Mouse (Mus musculus): ENCODE data around the gene Cmtr2. TPM values are rescaled to one million over a fixed set of nuclear protein-coding genes. Genes with fewer than 3 reads are reported as not detected.

Gene Cmtr2
- 1 to 10 TPM; 4.0 to 5.1 TPM for total RNA-seq (2021)

DNA sequence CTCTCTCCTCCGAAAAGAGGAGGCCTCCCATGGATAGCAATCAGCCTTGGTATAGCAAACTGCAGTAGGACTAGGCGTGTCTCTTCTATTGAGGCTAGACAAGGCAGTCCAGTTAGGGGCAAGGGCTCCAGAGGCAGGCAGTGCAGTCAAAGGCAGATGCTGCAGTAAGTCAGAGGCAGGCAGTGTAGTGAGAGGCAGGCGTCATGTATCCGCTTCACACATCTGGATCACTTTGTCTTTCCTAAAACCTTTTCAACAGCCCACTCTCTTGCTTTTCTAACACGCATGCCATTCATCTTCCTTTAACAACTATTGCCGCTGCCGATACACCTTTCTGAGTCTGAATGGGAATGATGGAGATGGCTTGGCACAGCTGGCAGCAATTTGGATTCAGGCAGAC, at the start of gene Cmtr2:
Cmtr2 (plus strand) TSS at position 301 of the 400 bp plus-strand sequence.
- no peak for DNase-seq (ENCODE audit: low spot score in 2 of 2)
- intact Hi-C loops (cut with DNase I), result no loop called here

DNA sequence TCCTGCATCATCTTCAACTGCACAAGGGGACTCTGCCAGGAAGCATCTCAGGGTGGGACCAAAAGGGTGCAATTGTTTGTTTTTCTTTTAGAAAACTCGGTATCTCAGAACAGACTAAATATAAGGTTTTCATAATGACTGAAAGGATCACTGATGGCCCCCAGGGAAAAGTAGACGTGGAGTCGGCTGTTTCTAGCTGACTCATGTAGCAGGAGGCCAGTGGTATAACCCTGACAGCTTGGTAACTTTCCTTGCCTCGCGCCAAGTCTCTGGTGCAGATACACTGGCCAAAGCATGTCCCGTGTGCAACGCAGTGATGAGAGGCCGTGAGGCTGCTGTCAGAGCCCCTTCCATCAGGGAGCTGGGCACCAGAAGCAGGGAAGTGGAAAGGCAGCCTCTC, 49.2 kb upstream of the Cmtr2 start:
- DNase-seq (ENCODE audit: low spot score in 2 of 2), result no peak
- intact Hi-C loops (cut with DNase I), result no loop called here

DNA sequence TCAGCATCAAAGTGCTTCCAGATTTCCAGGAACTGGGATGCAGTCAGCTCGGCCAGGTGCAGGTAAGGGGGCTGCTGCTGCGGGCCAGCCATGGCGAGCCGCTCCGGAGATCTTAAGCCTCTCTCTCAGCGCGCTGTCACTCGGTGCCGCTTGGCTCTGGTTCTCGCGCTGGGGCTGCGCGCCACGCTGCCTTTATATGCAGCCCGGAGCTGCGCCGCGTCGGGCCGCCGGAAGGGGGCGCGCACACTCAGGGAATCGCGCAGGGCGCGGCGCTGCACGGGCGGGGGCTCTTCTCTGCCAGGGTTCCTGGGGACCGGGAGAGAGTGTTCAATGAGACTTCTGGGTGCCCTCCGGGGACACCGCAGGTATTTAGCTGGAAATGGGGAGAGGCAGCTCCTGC, 47.4 kb upstream of the Cmtr2 start, which contains the start of gene Calb2:
Calb2 (minus strand) TSS at position 165 of the 400 bp plus-strand sequence.
- intact Hi-C loops (cut with DNase I), result loop anchor here (1.0 kb wide), 1 partner anchor 310 kb away; no protein-coding TSS in a partner anchor
- DNase-seq (ENCODE audit: low spot score in 2 of 2), result peak; percentile 60 to 75

DNA sequence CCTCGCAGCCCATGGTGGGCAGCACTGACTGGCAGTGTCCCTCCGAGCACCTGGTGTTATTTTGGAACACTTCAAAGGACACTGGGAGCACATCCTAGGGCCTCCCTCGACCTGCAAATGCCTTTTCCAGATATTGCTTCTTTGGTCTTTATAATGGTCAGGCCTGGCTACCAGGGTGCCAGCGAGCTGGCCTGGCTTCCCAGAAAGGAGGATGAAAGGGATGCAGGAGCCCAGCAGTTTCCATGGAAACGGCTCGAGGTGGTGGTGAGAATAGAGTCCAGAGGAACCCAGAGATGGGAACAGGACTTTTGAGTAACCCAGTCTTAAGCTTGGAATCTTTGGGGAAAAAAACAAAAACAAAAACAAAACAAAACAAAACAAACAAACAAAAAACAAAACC, 43.3 kb upstream of the Cmtr2 start:
- DNase-seq (ENCODE audit: low spot score in 2 of 2), result peak in 1 of 2 experiments; percentile 22
- intact Hi-C loops (cut with DNase I), result no loop called here

DNA sequence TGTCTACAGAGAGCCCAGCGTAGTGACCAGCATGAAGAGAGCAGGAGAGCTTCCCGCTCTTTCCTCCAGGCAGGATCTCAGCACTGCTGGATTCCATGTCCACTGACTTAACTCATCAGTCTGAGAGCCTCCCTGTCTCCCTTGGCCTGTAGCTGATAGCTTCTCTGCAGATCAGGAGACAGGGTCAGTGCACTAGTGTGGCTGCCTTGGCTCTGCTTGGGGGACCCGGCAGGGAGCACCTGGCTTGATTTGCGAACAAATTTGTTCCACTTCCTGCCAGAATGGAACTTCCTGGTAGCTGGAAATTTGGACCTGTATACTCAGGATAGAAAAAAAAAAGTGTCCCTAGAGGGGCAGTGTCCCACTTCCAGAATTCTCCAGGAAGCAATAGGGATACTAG, 40.6 kb upstream of the Cmtr2 start:
- intact Hi-C loops (cut with DNase I), result no loop called here
- DNase-seq (ENCODE audit: low spot score in 2 of 2), result no peak

DNA sequence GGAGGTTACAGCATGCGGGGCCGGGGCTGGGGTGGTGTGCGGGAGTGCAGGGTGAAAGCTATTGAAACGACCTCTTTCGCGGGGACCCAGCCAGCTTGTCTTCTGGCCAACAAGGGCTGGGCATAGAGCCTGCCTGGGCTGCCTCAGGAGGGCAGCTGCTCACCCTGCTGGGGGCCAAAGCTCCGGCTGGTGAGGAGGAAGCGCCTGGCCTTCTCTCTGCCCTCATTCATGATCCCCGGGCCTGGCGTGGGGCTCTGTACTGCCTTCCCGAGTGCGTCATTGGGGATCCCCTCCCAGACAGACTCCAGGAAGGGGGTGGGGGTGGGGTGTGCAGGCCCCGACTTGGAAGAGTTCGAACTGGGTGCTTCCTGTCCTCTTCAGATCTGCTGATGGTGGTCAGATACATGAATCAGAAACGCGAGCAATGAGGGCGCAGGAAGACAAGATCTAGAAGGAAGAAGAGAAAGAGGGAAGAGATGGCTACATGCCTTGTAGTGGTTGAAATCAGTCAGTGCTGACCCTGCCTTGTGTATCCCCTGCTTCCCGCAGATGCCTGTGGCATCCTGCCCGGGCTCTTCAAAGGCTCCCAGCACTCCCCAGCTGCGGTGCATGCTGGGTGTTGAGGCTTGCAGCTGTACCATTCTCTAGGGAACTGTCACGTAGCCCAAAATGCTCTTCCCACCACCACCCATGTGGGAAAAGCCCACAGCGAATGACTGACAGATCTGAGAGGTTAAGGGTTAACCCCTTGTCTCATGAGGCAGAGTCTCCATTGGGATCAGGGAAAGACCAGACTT, 37.9 kb upstream of the Cmtr2 start:
- intact Hi-C loops (cut with DNase I), result no loop called here
- peak; percentile 8 to 26 for DNase-seq (ENCODE audit: low spot score in 2 of 2)

DNA sequence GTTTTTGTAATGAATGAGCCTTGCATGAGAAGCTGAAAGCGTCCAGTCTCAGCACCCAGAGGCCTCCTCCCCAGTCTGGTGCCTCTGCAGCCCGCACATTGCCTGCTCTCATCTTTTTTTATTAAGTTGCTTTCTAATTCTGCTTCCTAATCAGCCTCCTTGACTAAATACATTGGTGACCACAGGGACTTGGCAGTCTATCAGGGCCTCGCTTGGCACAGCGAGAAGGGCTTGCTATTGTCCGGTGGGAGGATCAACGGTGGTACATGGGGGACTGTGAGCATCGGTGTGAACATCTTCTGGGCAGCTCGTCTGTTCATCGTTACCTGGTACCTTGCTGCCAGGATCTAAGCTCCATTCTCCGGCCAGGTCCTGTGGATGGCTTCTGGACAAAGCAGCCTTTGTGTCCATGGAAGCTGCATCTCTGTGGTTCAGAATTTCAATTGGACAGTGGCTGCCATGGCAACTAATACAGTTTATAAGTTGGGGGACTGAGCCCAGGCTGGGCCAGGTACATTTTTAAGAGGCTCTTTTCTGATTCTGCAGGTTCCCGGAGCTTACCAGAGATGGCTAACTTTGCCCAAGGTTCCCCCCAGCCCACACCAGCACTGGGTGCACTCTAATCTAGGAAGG, 32.6 kb upstream of the Cmtr2 start:
- intact Hi-C loops (cut with DNase I), result no loop called here
- peak; percentile 9 to 10 for DNase-seq (ENCODE audit: low spot score in 2 of 2)

DNA sequence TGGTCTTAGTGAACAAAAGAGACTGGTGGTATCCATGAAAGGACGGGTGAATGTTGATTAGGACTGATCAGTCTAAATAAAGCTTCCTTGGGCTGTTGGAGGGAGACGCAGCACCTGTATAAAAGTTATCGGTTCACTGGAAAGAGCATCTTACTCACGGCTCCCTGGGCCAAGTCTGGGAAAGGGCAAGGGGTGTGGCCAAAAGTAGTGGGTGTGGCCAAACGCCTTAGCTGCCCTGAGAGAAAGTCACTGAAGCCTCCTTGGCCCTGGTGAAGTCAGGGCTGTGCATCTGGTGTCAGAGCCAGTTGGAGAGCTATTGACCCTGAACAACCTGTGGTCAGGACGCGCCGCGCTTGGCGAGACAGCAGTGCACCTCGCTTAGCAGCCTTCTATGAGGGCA, 31.7 kb upstream of the Cmtr2 start:
- intact Hi-C loops (cut with DNase I), result no loop called here
- no peak for DNase-seq (ENCODE audit: low spot score in 2 of 2)

DNA sequence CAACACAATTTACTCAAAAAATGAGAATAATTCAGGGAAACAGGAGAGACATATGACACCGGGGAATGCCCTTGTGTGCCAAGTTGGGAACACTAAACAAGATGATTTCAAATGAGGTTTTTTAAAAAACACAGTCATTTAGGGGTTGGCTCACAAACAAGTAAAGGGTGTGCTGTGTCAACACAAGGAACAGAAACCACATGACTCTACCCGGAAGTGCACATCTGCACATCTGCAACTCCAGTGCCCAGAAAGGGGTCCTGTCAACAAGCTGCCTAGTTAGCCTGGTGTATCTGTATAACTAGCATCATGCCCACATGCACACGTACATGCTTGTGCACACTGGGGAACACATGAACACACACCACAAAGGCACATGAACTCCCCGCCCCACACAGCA, 29.9 kb upstream of the Cmtr2 start:
- intact Hi-C loops (cut with DNase I), result no loop called here

DNA sequence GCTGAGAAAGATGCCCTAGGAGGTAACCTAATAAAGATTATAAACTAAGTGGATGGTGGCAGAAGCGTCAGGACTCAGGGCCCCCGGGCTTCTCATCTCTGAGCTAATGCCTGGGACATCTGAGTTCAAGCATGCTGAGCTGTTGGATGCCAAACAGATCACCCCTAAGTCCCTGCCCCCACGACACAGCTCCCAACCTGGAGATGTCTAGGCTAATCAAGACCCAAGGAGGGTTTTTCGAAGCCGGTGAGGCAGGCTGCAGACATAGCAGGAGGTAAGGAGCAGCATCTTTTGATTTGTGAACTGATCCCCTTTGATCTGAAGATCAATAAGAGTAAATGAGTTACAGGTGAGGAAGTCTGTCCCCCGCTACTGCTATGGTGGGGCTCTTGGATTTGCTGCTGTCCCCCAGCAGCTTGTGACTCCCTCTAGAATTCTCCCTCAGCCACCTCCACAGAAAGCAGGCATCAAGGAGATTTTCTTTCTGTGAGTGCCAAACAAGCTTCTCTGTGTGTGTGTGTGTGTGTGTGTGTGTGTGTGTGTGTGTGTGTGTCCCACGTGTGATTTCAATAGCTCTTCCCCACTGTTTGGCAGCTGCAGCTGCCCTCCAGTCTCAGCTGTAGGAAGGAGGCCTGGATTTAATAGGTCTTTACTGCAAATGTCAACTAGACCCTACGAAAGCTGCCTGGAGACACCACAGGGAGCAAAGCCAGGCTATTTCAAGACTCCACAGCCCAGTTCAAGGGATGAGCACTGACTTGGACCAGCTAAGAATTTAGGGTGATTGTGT, 26.3 kb upstream of the Cmtr2 start:
- intact Hi-C loops (cut with DNase I), result no loop called here
- DNase-seq (ENCODE audit: low spot score in 2 of 2), result peak; percentile 24 to 38

More for the DNA sequence above, 29.9 kb upstream of the Cmtr2 start:
- no peak for DNase-seq (ENCODE audit: low spot score in 2 of 2)

DNA sequence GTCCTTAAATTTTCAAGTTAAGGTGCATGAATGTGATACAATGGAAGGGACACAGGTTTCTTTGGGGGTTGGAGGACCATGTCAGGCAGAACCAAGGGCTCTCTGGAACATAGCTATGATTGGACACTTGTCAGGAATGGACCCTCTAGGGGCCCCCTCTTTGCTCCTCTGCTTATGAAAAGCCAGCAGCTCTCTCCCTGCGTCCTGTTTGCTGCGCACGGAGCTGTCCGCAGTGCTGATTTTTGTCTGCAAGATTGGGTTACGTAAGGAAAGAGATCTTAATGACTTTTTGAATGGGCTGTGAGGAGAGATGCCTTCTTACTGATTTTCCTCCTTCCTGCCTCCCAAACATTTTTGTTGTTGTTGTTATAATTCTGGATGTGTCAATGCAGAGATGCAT, 18.8 kb upstream of the Cmtr2 start:
- DNase-seq (ENCODE audit: low spot score in 2 of 2), result no peak
- intact Hi-C loops (cut with DNase I), result no loop called here

DNA sequence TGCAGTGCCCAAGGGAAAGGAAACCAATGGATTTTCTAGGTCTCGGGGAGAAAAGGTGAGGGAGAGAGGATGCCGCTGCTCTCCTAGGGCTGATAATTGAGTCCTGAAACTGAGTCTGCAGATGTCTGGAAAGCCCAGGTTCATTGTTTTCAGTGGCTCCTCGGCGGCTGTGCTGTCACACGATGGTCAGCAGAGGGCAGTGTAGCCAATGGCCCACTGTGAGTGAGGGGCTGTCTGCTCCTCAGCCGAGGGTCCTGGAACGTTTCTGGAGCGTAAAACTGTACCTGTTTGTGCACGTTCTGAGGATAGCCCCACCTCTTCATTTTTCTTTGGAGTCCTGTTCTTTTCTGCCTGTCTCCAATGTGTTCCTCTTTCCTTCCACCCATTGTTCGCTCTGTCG, 13.7 kb upstream of the Cmtr2 start:
- DNase-seq (ENCODE audit: low spot score in 2 of 2), result peak in 1 of 2 experiments; percentile 8
- intact Hi-C loops (cut with DNase I), result no loop called here

DNA sequence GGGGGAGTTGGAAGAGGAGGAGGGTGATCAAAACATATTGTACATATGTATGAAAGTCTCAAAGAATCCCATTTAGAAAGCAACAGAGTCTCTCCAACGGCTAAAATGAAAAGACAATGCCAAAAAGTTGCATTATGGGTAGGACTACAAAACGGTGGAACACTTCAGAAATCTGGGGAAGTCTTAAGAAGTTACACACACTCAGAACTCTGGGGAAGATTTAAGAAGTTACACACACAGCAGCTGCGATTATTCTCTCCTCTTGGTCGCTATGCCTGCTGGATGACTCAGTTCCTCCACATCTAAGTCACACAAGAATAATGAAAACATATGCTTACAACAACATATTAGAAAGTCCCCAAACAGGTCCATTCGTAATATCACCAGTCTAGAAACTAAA, 788 bp downstream of the Cmtr2 start:
- intact Hi-C loops (cut with DNase I), result no loop called here
- DNase-seq (ENCODE audit: low spot score in 2 of 2), result no peak

DNA sequence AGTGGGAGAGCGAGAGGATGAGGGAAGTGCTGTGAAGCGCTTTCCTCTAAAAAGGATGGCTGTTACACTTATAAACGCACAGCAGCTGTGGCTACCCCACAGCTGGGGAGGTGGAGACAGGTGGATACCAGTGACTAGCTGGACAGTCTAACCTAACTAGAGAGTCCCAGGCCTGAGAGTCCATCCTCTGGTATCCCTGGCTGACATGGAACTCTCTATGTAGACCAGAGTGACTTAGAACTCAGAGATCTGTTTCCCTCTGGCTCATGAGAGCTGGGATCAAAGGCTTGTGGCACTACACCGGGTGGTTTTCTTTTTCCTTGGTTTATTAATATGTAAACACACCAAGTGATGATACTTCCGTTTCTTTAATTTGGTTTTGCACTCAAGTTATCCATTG, 1.7 kb downstream of the Cmtr2 start:
- intact Hi-C loops (cut with DNase I), result no loop called here
- peak in 1 of 2 experiments; percentile 24 for DNase-seq (ENCODE audit: low spot score in 2 of 2)

DNA sequence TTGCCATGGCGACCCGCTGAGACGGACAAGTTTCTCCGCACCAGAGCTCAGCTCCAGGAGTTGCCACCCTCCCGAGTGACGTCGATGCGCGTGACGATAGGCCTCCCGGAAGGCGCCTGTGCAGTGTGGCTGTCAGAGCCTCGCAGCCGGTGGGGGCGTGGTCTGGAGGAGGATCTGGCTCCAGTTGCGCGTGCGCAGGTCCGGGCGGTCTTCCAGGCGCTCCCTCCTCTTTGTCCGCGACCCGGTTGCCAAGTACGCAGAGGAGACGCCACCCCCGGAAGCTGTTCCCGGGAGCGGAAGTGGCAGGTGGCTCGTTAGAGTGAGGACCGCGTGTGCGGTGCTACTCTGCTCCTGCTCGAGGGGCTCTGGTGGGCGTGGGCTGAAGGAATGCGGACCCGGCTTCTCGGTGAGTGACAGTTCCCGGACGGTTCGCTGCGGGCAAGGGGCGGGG, 2.2 kb downstream of the Cmtr2 start:
- peak; percentile 100 for DNase-seq (ENCODE audit: low spot score in 2 of 2)
- intact Hi-C loops (cut with DNase I), result no loop called here

DNA sequence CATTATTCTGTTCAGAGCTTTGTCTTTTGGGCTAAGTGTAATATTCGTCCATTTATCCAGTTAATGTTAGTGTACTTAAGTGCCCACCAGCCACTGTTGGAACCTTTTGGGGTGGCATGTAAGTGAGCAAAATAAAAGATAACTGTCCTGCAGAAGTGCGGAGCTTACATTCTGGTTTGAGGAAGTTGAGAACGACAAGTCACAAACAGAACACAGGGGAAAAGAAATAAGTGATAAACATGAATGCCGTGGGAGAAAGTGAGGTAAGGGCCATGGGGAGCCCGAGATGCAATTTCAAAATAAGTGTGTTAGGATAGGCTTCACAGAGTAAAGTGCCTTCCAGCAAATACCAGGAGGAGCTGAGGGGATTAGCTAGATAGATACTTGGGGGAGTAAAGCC, 3.0 kb downstream of the Cmtr2 start:
- no peak for DNase-seq (ENCODE audit: low spot score in 2 of 2)
- intact Hi-C loops (cut with DNase I), result no loop called here

DNA sequence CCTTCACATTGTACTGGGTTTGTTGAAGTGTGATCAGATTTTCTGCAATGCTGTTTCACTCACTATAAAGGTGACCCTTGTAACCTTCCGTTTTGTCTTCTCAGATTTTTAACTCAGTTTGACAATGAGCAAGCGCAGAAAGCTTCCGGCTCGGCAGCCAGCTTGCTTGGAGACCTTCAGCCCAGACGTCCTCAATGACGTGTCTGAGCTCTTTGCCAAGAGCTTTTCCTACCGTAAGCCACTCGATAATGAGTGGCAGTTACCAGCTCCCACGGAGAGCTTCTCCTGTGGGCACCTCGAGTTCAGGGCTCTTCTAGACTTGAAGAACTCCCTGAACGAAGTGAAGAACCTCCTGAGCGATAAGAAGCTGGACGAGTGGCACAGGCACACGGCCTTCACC, 5.5 kb downstream of the Cmtr2 start:
- intact Hi-C loops (cut with DNase I), result no loop called here
- no peak for DNase-seq (ENCODE audit: low spot score in 2 of 2)

DNA sequence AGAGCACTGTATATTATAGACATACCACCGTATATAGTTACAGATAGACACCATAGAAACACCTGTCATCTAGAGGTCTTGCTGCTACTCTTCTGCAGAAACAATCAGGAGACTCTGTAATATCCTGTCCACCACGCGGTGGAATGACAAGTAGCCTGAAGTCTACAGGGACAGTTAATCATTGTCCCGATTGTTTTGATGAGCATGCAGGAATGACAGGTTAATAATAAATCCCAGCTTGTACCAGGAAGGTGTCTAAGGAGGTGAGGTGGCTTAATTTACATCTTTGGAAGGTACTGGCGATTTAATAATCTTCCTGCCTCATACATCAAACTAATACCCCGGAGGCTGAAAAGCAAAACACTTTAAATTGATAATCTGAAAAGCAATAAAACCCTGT, 15.3 kb downstream of the Cmtr2 start:
- intact Hi-C loops (cut with DNase I), result no loop called here
- DNase-seq (ENCODE audit: low spot score in 2 of 2), result no peak

DNA sequence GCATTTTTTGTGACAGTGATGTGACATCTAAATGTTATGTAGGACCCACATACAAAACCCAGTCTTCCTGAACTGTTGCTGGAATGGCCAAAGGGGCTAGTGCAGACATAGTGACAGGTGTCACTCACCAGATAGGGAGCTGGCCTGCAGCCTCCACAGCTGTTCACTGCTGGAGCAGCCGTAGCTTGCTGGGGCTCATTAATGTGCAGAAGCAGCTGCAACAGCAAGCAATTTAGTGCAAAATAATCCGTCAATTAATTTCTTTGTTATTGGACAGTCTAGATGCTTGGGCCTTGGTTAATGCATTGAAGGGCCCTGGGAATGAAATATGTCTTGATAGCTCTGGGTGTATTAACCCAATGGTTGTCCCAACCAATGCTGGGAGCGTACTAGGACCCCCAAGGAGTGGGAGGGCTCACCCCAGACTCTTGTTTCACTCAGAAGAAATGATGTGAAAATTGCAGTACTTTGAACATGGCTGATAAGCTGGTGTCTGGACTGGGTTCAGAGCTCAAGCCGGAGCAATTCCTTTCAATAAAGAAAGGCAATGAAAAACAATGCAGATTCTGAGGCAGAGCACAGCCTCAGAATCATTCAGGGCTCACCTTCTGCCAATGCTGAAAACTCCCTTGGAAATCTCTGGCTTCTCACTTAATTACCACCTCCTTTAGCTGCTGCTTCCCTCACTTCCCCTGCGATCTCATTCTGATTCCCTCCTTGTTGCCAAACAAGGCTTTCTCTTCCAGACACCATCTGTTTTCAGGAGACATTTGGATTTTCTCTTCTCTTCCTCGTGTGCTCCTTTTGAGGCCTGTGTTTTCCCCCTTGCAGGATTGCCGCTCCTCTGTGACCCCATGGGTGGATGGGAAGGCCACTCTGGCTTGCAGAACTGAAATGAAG, 27.1 kb downstream of the Cmtr2 start:
- intact Hi-C loops (cut with DNase I), result no loop called here
- peak in 1 of 2 experiments; percentile 28 for DNase-seq (ENCODE audit: low spot score in 2 of 2)
